7 mouse cellular contexts compared by ENCODE assay signal in the genomic region with DNA sequence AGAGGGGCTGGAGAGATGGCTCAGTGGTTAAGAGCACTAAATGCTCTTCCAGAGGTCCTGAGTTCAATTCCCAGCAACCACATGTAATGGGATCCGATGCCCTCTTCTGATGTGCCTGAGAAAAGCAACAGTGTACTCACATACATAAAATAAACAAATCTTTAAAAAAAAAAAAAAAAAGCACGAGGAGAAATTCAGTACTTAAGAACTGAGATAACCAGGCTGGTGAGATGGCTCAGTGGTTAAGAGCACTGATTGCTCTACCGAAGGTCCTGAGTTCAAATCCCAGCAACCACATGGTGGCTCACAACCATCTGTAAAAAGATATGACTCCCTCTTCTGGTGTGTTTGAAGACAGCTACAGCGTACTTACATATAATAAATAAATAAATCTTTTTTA. TPM values are rescaled to one million over a fixed set of nuclear protein-coding genes. Genes with fewer than 3 reads are reported as not detected.
DNase-seq lines count a peak whose midpoint lies in the region; ATAC-seq and TF ChIP-seq lines count a peak whose summit lies in the region.
"Not testable (repeated sequence)": the region's sequence is repeated elsewhere in the genome, so short reads cannot be mapped to it uniquely, and the experiment has no call there.

No protein-coding gene starts in this region.

- in situ Hi-C loops in CH12.LX (cut with MboI; ENCODE audit: low pct_ligation_motif_present, low pct_unique_long_range_greater_than_20kb, low sequenced_read_pairs) = not testable (repeated sequence)

- H3ac ChIP-seq in myocyte (ENCODE audit: control insufficient read depth, insufficient read length) = not testable (repeated sequence)

- peak overlapping the region; percentile 71 for H3K9ac ChIP-seq in CH12.LX (ENCODE audit: insufficient read depth, low read depth)
- peak overlapping the region; percentile 45; the same call in 1 of the 2 replicates for H3K9ac ChIP-seq in intestine, postnatal 0 days (ENCODE audit: low read depth, low read length)
- H3K9ac ChIP-seq in liver, embryonic 13.5 days = peak overlapping the region; percentile 86
- H3K9ac ChIP-seq in liver, embryonic 16.5 days (ENCODE audit: low read depth, low read length) = peak overlapping the region; percentile 85; the same call in 1 of the 2 replicates
- H3K9ac ChIP-seq in lung, postnatal 0 days (replicated peaks; ENCODE audit: low read depth) = not testable (repeated sequence)

- H3K27me3 ChIP-seq in CH12.LX (replicated peaks); erythroblast, embryonic 14.5 days (ENCODE audit: control insufficient read depth); intestine, postnatal 0 days (replicated peaks; ENCODE audit: control insufficient read depth, insufficient read depth, low read length); liver, embryonic 13.5 days; liver, embryonic 16.5 days (ENCODE audit: control insufficient read depth, insufficient read depth, low read depth, low read length); lung, postnatal 0 days (replicated peaks; ENCODE audit: insufficient read depth, low read length); myocyte (ENCODE audit: control insufficient read depth, insufficient read depth, insufficient read length): not testable (repeated sequence)

- H3K4me2 ChIP-seq in CH12.LX (ENCODE audit: insufficient read depth, low read depth, poor library complexity, severe bottlenecking) = peak overlapping the region; percentile 69; the same call in 1 of the 2 replicates
- H3K4me2 ChIP-seq in intestine, postnatal 0 days (replicated peaks; ENCODE audit: low read depth) = peak overlapping the region; percentile 66
- H3K4me2 ChIP-seq in liver, embryonic 13.5 days = peak overlapping the region; percentile 79
- H3K4me2 ChIP-seq in liver, embryonic 16.5 days (ENCODE audit: low read depth, low read length) = peak overlapping the region; percentile 67
- peak overlapping the region; percentile 50; the same call in 1 of the 2 replicates for H3K4me2 ChIP-seq in lung, postnatal 0 days (replicated peaks; ENCODE audit: low read depth, low read length)
- H3K4me2 ChIP-seq in myocyte (ENCODE audit: low read depth) = peak overlapping the region; percentile 73

- H3K27ac ChIP-seq in CH12.LX (ENCODE audit: insufficient read depth, low read depth) = 0 out of 2 replicates have a peak overlapping the region, but pooled peaks have one; percentile 88
- not testable (repeated sequence) for H3K27ac ChIP-seq in intestine, postnatal 0 days (ENCODE audit: low read depth, low read length)
- H3K27ac ChIP-seq in liver, embryonic 13.5 days = peak overlapping the region; percentile 96
- H3K27ac ChIP-seq in liver, embryonic 16.5 days (ENCODE audit: low read length) = peak overlapping the region; percentile 95
- H3K27ac ChIP-seq in lung, postnatal 0 days (ENCODE audit: low read length) = 0 out of 2 replicates have a peak overlapping the region, but pooled peaks have one; percentile 91

- H3K4me3 ChIP-seq in CH12.LX (replicated peaks in 1 of 3; ENCODE audit: low read depth in 2 of 3, low read length in 2 of 3, poor library complexity in 1 of 3) = peak overlapping the region in 2 of 3 experiments; percentile 66 to 68
- H3K4me3 ChIP-seq in erythroblast, embryonic 14.5 days (replicated peaks) = peak overlapping the region; percentile 88
- 0 out of 2 replicates have a peak overlapping the region, but pooled peaks have one; percentile 58 for H3K4me3 ChIP-seq in intestine, postnatal 0 days (ENCODE audit: low read depth, low read length)
- H3K4me3 ChIP-seq in liver, embryonic 13.5 days (replicated peaks) = peak overlapping the region; percentile 83
- H3K4me3 ChIP-seq in liver, embryonic 16.5 days (ENCODE audit: low read depth, low read length) = peak overlapping the region; percentile 86
- H3K4me3 ChIP-seq in lung, postnatal 0 days (ENCODE audit: low read depth, low read length); myocyte: not testable (repeated sequence)

- dilution Hi-C loops in CH12.LX (cut with MboI; ENCODE audit: extremely low pct_ligation_motif_present, extremely low pct_unique_long_range_greater_than_20kb, low sequenced_read_pairs) = not testable (repeated sequence)

- TF ChIP-seq POLR2A in CH12.LX (IDR thresholded peaks at IDR 0.05; ENCODE audit: low read depth, low read length); myocyte (IDR thresholded peaks at IDR 0.05; ENCODE audit: insufficient read length, low read depth): not testable (repeated sequence)

- not testable (repeated sequence) for H3K9me3 ChIP-seq in CH12.LX (replicated peaks; ENCODE audit: low read length); erythroblast, embryonic 14.5 days (ENCODE audit: control insufficient read depth, low read length); intestine, postnatal 0 days (ENCODE audit: control insufficient read depth); liver, embryonic 13.5 days (replicated peaks); liver, embryonic 16.5 days (replicated peaks; ENCODE audit: control insufficient read depth, low read length); lung, postnatal 0 days (ENCODE audit: low read length)

- peaks cover 17% of the 10 kb centered on the region for H3K79me2 ChIP-seq in CH12.LX (replicated peaks; ENCODE audit: control insufficient read depth, extremely low read depth, insufficient read depth, poor library complexity, severe bottlenecking)
- not testable (repeated sequence) for H3K79me2 ChIP-seq in myocyte (ENCODE audit: control insufficient read depth, insufficient read depth)

- not testable (repeated sequence) for TF ChIP-seq RAD21 in CH12.LX (IDR thresholded peaks at IDR 0.05; ENCODE audit: low read depth, low read length)

- WGBS in intestine, postnatal 0 days = 76% methylated on average over 4 of the region's 4 CpGs
- WGBS in liver, embryonic 13.5 days (ENCODE audit: insufficient replicate concordance) = 69% methylated on average over 4 of the region's 4 CpGs
- 65% methylated on average over 4 of the region's 4 CpGs for WGBS in liver, embryonic 16.5 days (ENCODE audit: insufficient replicate concordance)
- 70% methylated on average over 4 of the region's 4 CpGs for WGBS in lung, postnatal 0 days

- H3K4me1 ChIP-seq in CH12.LX (ENCODE audit: control insufficient read depth in 1 of 2, insufficient read depth in 2 of 2) = peaks cover 10 to 60% of the 10 kb centered on the region in 2 experiments
- peaks cover 55% of the 10 kb centered on the region for H3K4me1 ChIP-seq in erythroblast, embryonic 14.5 days (ENCODE audit: control insufficient read depth)
- H3K4me1 ChIP-seq in intestine, postnatal 0 days (replicated peaks; ENCODE audit: control insufficient read depth, insufficient read depth, low read length); lung, postnatal 0 days (ENCODE audit: insufficient read depth, low read depth, low read length): not testable (repeated sequence)
- peaks cover 57% of the 10 kb centered on the region for H3K4me1 ChIP-seq in liver, embryonic 13.5 days (replicated peaks)
- peaks cover 29% of the 10 kb centered on the region for H3K4me1 ChIP-seq in liver, embryonic 16.5 days (ENCODE audit: control insufficient read depth, low read depth, low read length)

- not testable (repeated sequence) for TF ChIP-seq CTCF in CH12.LX (conservative IDR thresholded peaks at IDR 0.05 in 1 of 2, IDR thresholded peaks at IDR 0.05 in 1 of 2; ENCODE audit: low read depth in 2 of 2, low read length in 2 of 2); intestine, postnatal 0 days (IDR thresholded peaks at IDR 0.05; ENCODE audit: low read depth); lung, postnatal 0 days (IDR thresholded peaks at IDR 0.05)

- not testable (repeated sequence) for DNase-seq in CH12.LX (ENCODE audit: extremely low read depth); liver, embryonic 13.5 days; lung, postnatal 0 days (ENCODE audit: low spot score)

- not testable (repeated sequence) for TF ChIP-seq EP300 in CH12.LX (IDR thresholded peaks at IDR 0.05; ENCODE audit: low read length); lung, postnatal 0 days (IDR thresholded peaks at IDR 0.05)

- peaks cover 11 to 46% of the 10 kb centered on the region in 2 experiments for H3K36me3 ChIP-seq in CH12.LX (replicated peaks in 1 of 2; ENCODE audit: control insufficient read depth in 1 of 2, insufficient read depth in 1 of 2, low read length in 1 of 2)
- peaks cover 36% of the 10 kb centered on the region for H3K36me3 ChIP-seq in erythroblast, embryonic 14.5 days (ENCODE audit: control insufficient read depth)
- H3K36me3 ChIP-seq in intestine, postnatal 0 days (ENCODE audit: control insufficient read depth, insufficient read depth) = peaks cover 18% of the 10 kb centered on the region
- H3K36me3 ChIP-seq in liver, embryonic 13.5 days = peaks cover 17% of the 10 kb centered on the region
- H3K36me3 ChIP-seq in liver, embryonic 16.5 days (ENCODE audit: control insufficient read depth, insufficient read depth); lung, postnatal 0 days (ENCODE audit: insufficient read depth, low read length): not testable (repeated sequence)
- peaks cover 14% of the 10 kb centered on the region for H3K36me3 ChIP-seq in myocyte (ENCODE audit: control insufficient read depth, insufficient read depth)

- not testable (repeated sequence) for ATAC-seq in intestine, postnatal 0 days; liver, embryonic 13.5 days (ENCODE audit: low read depth); liver, embryonic 16.5 days (ENCODE audit: low read depth); lung, postnatal 0 days

RNA-seq across cellular contexts. Expression of gene Ifi35, which starts 1.4 kb away (rescaled TPM):
- total RNA-seq in CH12.LX (2012; rRNA removed) (49.3 and 59.3 TPM in 2 replicates), CH12.LX (2014; rRNA removed) (74.9 and 79.1 TPM in 2 replicates)
- polyA plus RNA-seq in CH12.LX (2012; ENCODE audit: insufficient read length, low read depth) (63.7 and 67.6 TPM in 2 replicates), myocyte (2012; fragmentation: generic; extraction: Trizol) (24.8 TPM)
- 1.6 and 2.1 TPM in 2 replicates for polyA plus RNA-seq in erythroblast, embryonic 14.5 days (2012)
- polyA plus RNA-seq in intestine, postnatal 0 days (2015; fragmentation: Nextera tagmentation; extraction: Ambion mirVana) = 100 and 102 TPM in 2 replicates
- 31.4 and 33.0 TPM in 2 replicates for polyA plus RNA-seq in liver, embryonic 13.5 days (2015; fragmentation: Nextera tagmentation; extraction: Ambion mirVana)
- 22.4 and 26.5 TPM in 2 replicates for polyA plus RNA-seq in liver, embryonic 16.5 days (2015; fragmentation: Nextera tagmentation; extraction: Ambion mirVana)
- polyA plus RNA-seq in lung, postnatal 0 days (2015; fragmentation: Nextera tagmentation; extraction: Ambion mirVana) = 48.1 and 50.6 TPM in 2 replicates

RNA-seq across cellular contexts. Expression of gene Rpl27, which starts 7.5 kb away (rescaled TPM):
- total RNA-seq in CH12.LX (2012; rRNA removed) (3,039 and 3,055 TPM in 2 replicates), CH12.LX (2014; rRNA removed) (5,415 and 5,728 TPM in 2 replicates)
- polyA plus RNA-seq in CH12.LX (2012; ENCODE audit: insufficient read length, low read depth) (881 and 909 TPM in 2 replicates), myocyte (2012; fragmentation: generic; extraction: Trizol) (2,022 TPM)
- 28.9 and 48.8 TPM in 2 replicates for polyA plus RNA-seq in erythroblast, embryonic 14.5 days (2012)
- polyA plus RNA-seq in intestine, postnatal 0 days (2015; fragmentation: Nextera tagmentation; extraction: Ambion mirVana) = 240 and 241 TPM in 2 replicates
- 344 and 360 TPM in 2 replicates for polyA plus RNA-seq in liver, embryonic 13.5 days (2015; fragmentation: Nextera tagmentation; extraction: Ambion mirVana)
- polyA plus RNA-seq in liver, embryonic 16.5 days (2015; fragmentation: Nextera tagmentation; extraction: Ambion mirVana) = 138 and 160 TPM in 2 replicates
- polyA plus RNA-seq in lung, postnatal 0 days (2015; fragmentation: Nextera tagmentation; extraction: Ambion mirVana) = 221 and 251 TPM in 2 replicates

RNA-seq across cellular contexts. Expression of gene Rnd2, which starts 15.2 kb away (rescaled TPM):
- total RNA-seq in CH12.LX (2012; rRNA removed) (2.8 and 3.4 TPM in 2 replicates), CH12.LX (2014; rRNA removed) (1.1 and 1.4 TPM in 2 replicates)
- polyA plus RNA-seq in CH12.LX (2012; ENCODE audit: insufficient read length, low read depth) (4.5 and 4.6 TPM in 2 replicates), myocyte (2012; fragmentation: generic; extraction: Trizol) (20.9 TPM)
- polyA plus RNA-seq in erythroblast, embryonic 14.5 days (2012) = 0.09 and 0.16 TPM in 2 replicates
- 27.8 and 31.9 TPM in 2 replicates for polyA plus RNA-seq in intestine, postnatal 0 days (2015; fragmentation: Nextera tagmentation; extraction: Ambion mirVana)
- polyA plus RNA-seq in liver, embryonic 13.5 days (2015; fragmentation: Nextera tagmentation; extraction: Ambion mirVana) = 3.1 and 3.4 TPM in 2 replicates
- 1.4 and 1.7 TPM in 2 replicates for polyA plus RNA-seq in liver, embryonic 16.5 days (2015; fragmentation: Nextera tagmentation; extraction: Ambion mirVana)
- 7.5 and 9.4 TPM in 2 replicates for polyA plus RNA-seq in lung, postnatal 0 days (2015; fragmentation: Nextera tagmentation; extraction: Ambion mirVana)

RNA-seq across cellular contexts. Expression of gene Vat1, which starts 16.4 kb away (rescaled TPM):
- 20.2 and 29.9 TPM in 2 replicates for total RNA-seq in CH12.LX (2012; rRNA removed)
- total RNA-seq in CH12.LX (2014; rRNA removed) = 14.5 and 14.9 TPM in 2 replicates
- 46.0 and 49.4 TPM in 2 replicates for polyA plus RNA-seq in CH12.LX (2012; ENCODE audit: insufficient read length, low read depth)
- 0.69 and 0.80 TPM in 2 replicates for polyA plus RNA-seq in erythroblast, embryonic 14.5 days (2012)
- 94.5 and 95.6 TPM in 2 replicates for polyA plus RNA-seq in intestine, postnatal 0 days (2015; fragmentation: Nextera tagmentation; extraction: Ambion mirVana)
- polyA plus RNA-seq in liver, embryonic 13.5 days (2015; fragmentation: Nextera tagmentation; extraction: Ambion mirVana) = 8.8 and 8.9 TPM in 2 replicates
- 10.2 and 12.3 TPM in 2 replicates for polyA plus RNA-seq in liver, embryonic 16.5 days (2015; fragmentation: Nextera tagmentation; extraction: Ambion mirVana)
- 76.4 and 88.1 TPM in 2 replicates for polyA plus RNA-seq in lung, postnatal 0 days (2015; fragmentation: Nextera tagmentation; extraction: Ambion mirVana)
- polyA plus RNA-seq in myocyte (2012; fragmentation: generic; extraction: Trizol) = 283 TPM

RNA-seq across cellular contexts. Expression of gene Ptges3l, which starts 24.5 kb away (rescaled TPM):
- total RNA-seq in CH12.LX (2012; rRNA removed) = 2.3 and 2.4 TPM in 2 replicates
- 1.9 and 2.3 TPM in 2 replicates for total RNA-seq in CH12.LX (2014; rRNA removed)
- 2.2 and 3.0 TPM in 2 replicates for polyA plus RNA-seq in CH12.LX (2012; ENCODE audit: insufficient read length, low read depth)
- not detected in 2 replicates for polyA plus RNA-seq in erythroblast, embryonic 14.5 days (2012)
- polyA plus RNA-seq in intestine, postnatal 0 days (2015; fragmentation: Nextera tagmentation; extraction: Ambion mirVana) = 7.0 and 7.8 TPM in 2 replicates
- polyA plus RNA-seq in liver, embryonic 13.5 days (2015; fragmentation: Nextera tagmentation; extraction: Ambion mirVana) = 0.66 and 1.2 TPM in 2 replicates
- polyA plus RNA-seq in liver, embryonic 16.5 days (2015; fragmentation: Nextera tagmentation; extraction: Ambion mirVana) = 0.82 and 2.0 TPM in 2 replicates
- polyA plus RNA-seq in lung, postnatal 0 days (2015; fragmentation: Nextera tagmentation; extraction: Ambion mirVana) = 6.5 and 7.3 TPM in 2 replicates
- polyA plus RNA-seq in myocyte (2012; fragmentation: generic; extraction: Trizol) = 58.8 TPM
